Mouse (Mus musculus) macrophage (primary cell): ENCODE results near the gene Hsd3b5. TPM values are rescaled to one million over a fixed set of nuclear protein-coding genes. Genes with fewer than 3 reads are reported as not detected.
"Not testable (repeated sequence)": the region's sequence is repeated elsewhere in the genome, so short reads cannot be mapped to it uniquely, and the experiment has no call there.

Source experiments
- H3K27ac ChIP-seq: fragments of 350-480 bp; formaldehyde crosslinking; 2 replicates; pipeline ENCODE4 v1.9.0; 2021
- H3K36me3 ChIP-seq: fragments of 350-480 bp; formaldehyde crosslinking; 2 replicates; pipeline ENCODE4 v1.9.0; 2021; ENCODE audit errors: inconsistent target
- H3K4me3 ChIP-seq: fragments of 350-480 bp; formaldehyde crosslinking; 2 replicates; pipeline ENCODE4 v1.9.0; 2021; ENCODE audit errors: inconsistent target
- H3K79me2 ChIP-seq: fragments of 350-480 bp; formaldehyde crosslinking; 2 replicates; pipeline ENCODE4 v1.9.0; 2021; ENCODE audit errors: inconsistent target
- WGBS: methylation state at CpG from one replicate; pipeline ENCODE4 v1.1.7; 2026; ENCODE audit warnings: inconsistent platforms; ENCODE audit not compliant: missing documents; 5-methylcytosine and 5-hydroxymethylcytosine counted together
- polyA plus RNA-seq: library from polyadenylated mRNA; stranded (reverse); fragments of 250-400 nt; gene quantifications from 3 replicates; pipeline ENCODE4 v1.2.4, GENCODE M21; 2018; ENCODE audit warnings: inconsistent platforms
- total RNA-seq, 78 experiments: library from RNA; depleted of rRNA; stranded (reverse); fragments of 250-400 nt; gene quantifications; 1 replicate in 9 of 78; 2 replicates in 24 of 78; 3 replicates in 43 of 78; 4 replicates in 2 of 78; pipeline ENCODE4 v1.2.4; 2018; ENCODE audit warnings: inconsistent platforms in 56 of 78

The Hsd3b5 gene
- not detected for total RNA-seq (2018; cell fraction: chromatin; rRNA removed)
- total RNA-seq (2018; cell fraction: cytosol; rRNA removed), result not detected
- not detected for total RNA-seq (2018; cell fraction: nucleus; rRNA removed)
- polyA plus RNA-seq, result not detected in 3 replicates

- Histone ChIP-seq H3K27ac (no peak within 1 kb of the TSS), H3K79me2 (no peaks in the 10 kb centered on the region), H3K36me3 (no peaks in the 10 kb centered on the region), H3K4me3 (no peak within 1 kb of the TSS)
Measured at GRCm38 (mm10) chr3:98630152-98630551, at the start of gene Hsd3b5. Gene Hsd3b5, minus strand, starts transcription at chr3:98630252.

DNA sequence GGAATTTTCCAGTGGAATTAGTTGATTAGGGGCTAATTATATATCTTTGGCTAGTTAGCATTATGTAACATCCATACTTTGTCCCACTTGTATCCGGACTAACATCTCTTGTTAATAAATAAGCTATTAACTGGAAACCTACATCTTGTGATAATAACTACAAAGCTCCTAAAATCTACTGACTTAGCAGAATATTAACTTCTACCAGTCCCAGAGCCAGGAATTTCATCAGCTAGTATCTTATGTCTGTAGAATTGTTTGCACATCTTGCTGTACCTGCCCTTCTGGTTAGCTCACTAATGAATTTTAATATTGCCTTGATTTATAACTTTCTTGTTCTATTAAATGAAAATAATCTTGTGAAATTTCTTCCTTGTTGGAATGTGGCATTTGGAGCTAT lies 5.1 kb upstream of the Hsd3b5 start:
- 71% methylated on average over 1 of the region's 1 CpGs for WGBS
- H3K4me3 ChIP-seq, result no peak overlapping the region

GRCm38 (mm10) chr3:98629633-98630032 lies 419 bp downstream of the Hsd3b5 start:
- no peak overlapping the region for H3K27ac ChIP-seq
- H3K79me2 ChIP-seq, result no peaks in the 10 kb centered on the region
- H3K36me3 ChIP-seq, result no peaks in the 10 kb centered on the region
- 74% methylated on average over 3 of the region's 3 CpGs for WGBS
- H3K4me3 ChIP-seq, result no peak overlapping the region

More for the DNA sequence above, 5.1 kb upstream of the Hsd3b5 start:
- Histone ChIP-seq H3K27ac (no peak overlapping the region), H3K36me3 (no peaks in the 10 kb centered on the region), H3K79me2 (no peaks in the 10 kb centered on the region)

DNA sequence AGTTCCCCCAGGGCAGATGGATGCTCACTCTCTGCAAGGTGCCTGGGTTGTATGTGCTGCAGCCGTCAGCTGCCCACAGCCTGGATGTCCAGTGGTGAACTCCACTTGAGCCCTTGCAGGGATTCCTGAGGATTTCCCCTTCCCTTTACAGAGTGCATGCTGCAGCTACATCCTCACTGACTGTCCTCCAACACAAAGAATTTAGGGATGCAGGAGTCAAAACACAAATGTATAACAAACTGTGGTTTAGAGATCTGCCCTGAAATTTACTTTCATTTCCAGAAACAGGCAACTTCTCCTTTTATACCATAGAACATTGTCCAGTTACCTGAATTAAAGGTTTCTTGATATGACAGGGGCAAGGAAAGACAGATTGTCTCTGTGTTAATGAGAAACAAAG lies 13.3 kb downstream of the Hsd3b5 start:
- not testable (repeated sequence) for H3K36me3 ChIP-seq, H3K27ac ChIP-seq, H3K79me2 ChIP-seq, H3K4me3 ChIP-seq
- no CpG with 5 or more reads among the region's 1 CpGs for WGBS

DNA sequence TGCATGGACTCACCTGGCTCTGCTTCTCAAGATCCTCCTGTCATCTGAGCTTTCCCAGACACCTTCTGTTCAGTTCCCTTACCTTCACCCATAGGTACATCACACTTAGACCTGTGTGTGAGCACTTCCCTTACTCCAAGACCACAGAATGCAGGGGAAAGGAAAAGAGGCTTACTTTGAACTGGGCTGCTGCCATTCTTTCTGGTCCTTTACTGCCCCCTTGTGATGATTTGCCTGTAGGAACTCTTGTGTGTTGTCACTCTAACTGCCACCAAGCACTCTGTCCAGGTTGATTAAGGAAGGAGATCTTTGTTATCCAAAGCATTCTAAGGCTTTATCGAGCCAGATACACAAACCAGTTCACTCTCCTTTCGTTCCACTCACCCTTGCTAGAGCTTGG lies 13.8 kb downstream of the Hsd3b5 start:
- H3K36me3 ChIP-seq, H3K27ac ChIP-seq, H3K79me2 ChIP-seq, H3K4me3 ChIP-seq: not testable (repeated sequence)
- 50% methylated on average over 1 of the region's 2 CpGs for WGBS

GRCm38 (mm10) chr3:98614406-98614927 lies 15.6 kb downstream of the Hsd3b5 start:
- not testable (repeated sequence) for H3K4me3 ChIP-seq, H3K36me3 ChIP-seq, H3K79me2 ChIP-seq, H3K27ac ChIP-seq
- WGBS, result 80% methylated on average over 1 of the region's 2 CpGs

- H3K27ac ChIP-seq, result no peak overlapping the region
Measured at GRCm38 (mm10) chr3:98613963-98614362, 16.1 kb downstream of the Hsd3b5 start.

DNA sequence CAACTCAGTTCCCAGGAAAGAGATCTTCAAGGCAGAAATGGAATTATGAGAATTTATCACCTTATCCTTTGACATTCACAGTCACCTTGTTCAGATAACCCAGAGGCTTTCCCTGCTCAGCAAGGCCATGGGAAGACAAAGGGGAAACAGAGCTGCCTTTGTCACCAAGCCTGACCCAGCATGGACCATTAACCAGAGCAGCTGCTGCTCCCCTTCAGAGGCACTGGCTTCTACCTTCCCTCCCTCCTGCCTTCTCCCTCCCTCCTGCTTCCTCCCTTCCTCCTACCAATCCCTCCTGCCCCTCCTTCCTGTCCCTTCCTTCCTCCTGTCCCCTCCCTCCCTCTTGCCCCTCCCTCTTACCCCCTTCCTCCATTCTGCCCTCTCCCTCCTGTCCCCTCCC lies 16.5 kb downstream of the Hsd3b5 start:
- H3K4me3 ChIP-seq, H3K79me2 ChIP-seq, H3K27ac ChIP-seq, H3K36me3 ChIP-seq: not testable (repeated sequence)

More at GRCm38 (mm10) chr3:98613963-98614362, 16.1 kb downstream of the Hsd3b5 start:
- no peaks in the 10 kb centered on the region for H3K79me2 ChIP-seq
- no peak overlapping the region for H3K4me3 ChIP-seq
- no peaks in the 10 kb centered on the region for H3K36me3 ChIP-seq

DNA sequence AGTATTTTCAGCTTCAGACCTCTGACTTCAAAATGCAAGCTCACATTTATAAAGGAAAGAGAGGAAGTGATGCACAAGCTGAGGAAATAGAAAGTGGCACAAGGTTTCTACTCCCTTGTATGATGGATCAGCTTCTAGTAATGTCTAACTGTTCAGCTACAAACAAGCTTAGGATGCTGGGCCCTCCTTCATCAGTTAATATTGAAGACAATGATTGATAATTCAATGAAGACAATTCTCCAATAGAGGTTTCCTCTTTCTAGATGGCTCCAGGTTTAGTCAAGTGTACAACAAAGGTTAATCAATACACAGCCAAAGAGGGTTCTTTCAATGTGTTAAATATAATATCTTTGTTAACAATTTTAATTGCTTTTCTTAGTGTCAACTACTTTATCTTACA lies 41.3 kb downstream of the Hsd3b5 start, which contains the start of gene Gm10681:
Gm10681 (minus strand) TSS at position 101 of the 400 bp plus-strand sequence.
- Histone ChIP-seq H3K79me2 (no peaks in the 10 kb centered on the region), H3K27ac (no peak within 1 kb of the TSS), H3K36me3 (no peaks in the 10 kb centered on the region), H3K4me3 (no peak within 1 kb of the TSS)

DNA sequence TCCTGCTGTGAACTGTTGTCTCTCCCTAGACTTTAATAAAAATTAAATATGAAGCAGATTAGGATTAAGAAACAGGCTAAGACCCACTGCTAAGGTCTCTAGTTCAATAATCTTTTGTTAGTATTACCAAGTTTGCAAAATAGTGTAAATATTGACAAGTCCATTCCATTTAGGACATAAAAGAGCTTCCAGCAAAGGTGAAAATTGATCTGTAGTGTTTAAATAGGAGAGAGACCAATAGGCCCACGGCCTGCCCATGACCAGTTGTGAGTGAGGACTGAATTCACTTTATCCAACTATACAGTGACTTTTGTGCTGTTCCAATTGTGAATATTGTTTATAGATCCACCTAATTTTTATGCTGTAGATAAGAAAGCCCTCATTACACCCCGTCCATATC lies 42.3 kb downstream of the Hsd3b5 start:
- H3K79me2 ChIP-seq, result no peaks in the 10 kb centered on the region
- no peak overlapping the region for H3K4me3 ChIP-seq
- H3K36me3 ChIP-seq, result no peaks in the 10 kb centered on the region
- WGBS, result 81% methylated on average over 2 of the region's 2 CpGs
- no peak overlapping the region for H3K27ac ChIP-seq

DNA sequence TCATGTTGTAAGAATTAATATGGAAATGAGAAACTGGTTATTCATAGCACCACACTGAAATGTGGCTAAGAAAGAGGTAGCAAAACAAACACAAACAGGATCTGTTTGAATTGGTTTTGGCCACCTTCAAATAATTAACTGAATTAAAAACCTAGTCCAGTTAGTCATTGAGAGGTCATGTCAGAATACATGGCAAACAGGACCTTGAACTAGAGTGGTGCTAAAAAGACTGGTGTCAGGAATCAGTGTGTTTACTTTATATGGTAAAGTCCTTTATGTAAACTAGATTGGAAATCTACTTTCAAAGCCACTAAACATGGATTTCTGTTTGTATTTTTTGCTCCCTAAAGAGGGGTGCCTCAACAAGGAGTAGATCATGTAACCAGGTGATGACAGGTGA lies 47.4 kb downstream of the Hsd3b5 start:
- H3K79me2 ChIP-seq, H3K27ac ChIP-seq, H3K4me3 ChIP-seq, H3K36me3 ChIP-seq: not testable (repeated sequence)

DNA sequence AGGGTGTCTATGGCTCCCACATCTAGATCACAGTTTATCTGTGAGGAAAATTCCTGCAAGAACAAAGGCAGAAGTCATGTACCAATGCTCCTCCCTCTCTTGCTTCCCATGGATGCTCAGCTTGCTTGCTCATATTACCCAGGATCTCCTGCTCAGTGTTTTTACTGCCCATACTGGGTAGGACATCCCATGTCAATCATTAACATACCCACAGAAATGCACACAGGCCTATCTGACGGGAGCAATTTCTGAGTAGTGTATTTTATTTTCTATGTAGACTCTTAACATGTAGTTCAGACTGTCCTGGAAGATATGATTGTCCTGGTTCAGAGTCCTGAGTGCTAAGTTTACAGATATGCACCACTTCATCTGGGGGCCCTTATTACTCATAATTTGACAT lies 47.9 kb downstream of the Hsd3b5 start:
- not testable (repeated sequence) for H3K4me3 ChIP-seq, H3K27ac ChIP-seq, H3K79me2 ChIP-seq, H3K36me3 ChIP-seq
- WGBS, result no CpG with 5 or more reads among the region's 1 CpGs

DNA sequence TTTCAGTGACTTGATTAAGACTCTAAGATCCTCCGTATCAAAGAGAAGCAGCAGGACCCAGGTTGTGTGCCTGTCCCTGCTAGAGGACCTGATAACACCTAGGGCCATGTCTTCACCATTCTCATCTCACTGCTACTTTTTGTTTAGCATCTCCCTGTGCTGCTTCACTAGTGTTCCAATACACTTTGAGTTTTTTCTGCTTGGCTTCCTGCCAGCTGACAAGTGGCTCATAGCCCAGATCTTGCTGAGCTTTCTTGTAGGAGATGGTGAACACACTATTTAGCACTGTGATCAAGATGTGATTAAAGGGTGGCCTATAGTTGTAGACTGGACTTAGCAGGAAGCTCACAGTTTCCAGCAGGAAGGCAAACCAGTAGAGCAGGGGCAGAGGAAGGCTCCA lies 49.0 kb downstream of the Hsd3b5 start:
- not testable (repeated sequence) for H3K27ac ChIP-seq, H3K36me3 ChIP-seq, H3K79me2 ChIP-seq, H3K4me3 ChIP-seq
- WGBS, result no CpG with 5 or more reads among the region's 1 CpGs

Other genes with a start within 250 kb of the Hsd3b5 start
- 0.20 to 1.1 TPM (median 0.27 TPM) in 3 replicates for gene Zfp697, start 247.8 kb downstream of the Hsd3b5 start, polyA plus RNA-seq
- not detected in 3 replicates for gene Gm4450, start 173.1 kb downstream of the Hsd3b5 start, polyA plus RNA-seq
- gene Hsd3b4, start 119.7 kb downstream of the Hsd3b5 start, polyA plus RNA-seq, result not detected in 3 replicates
- not detected in 3 replicates for gene Gm10681, start 41.4 kb downstream of the Hsd3b5 start, polyA plus RNA-seq
- not detected in 3 replicates for gene Hsd3b2, start 94.3 kb upstream of the Hsd3b5 start, polyA plus RNA-seq
- not detected in 3 replicates for gene Hsd3b3, start 132.9 kb upstream of the Hsd3b5 start, polyA plus RNA-seq
- gene Hsd3b6, start 184.2 kb upstream of the Hsd3b5 start, polyA plus RNA-seq, result not detected in 3 replicates
- gene Hsd3b1, start 229.5 kb upstream of the Hsd3b5 start, polyA plus RNA-seq, result not detected in 3 replicates